Mouse (Mus musculus): ENCODE results near the gene Nup85. TPM values are rescaled to one million over a fixed set of nuclear protein-coding genes. Genes with fewer than 3 reads are reported as not detected.

The Nup85 gene
- polyA plus RNA-seq, 1 experiment from 2014 or later = 130 TPM

GRCm38 (mm10) chr11:115629734-115630531, 65.7 kb downstream of the Nup85 start:
- H3K9ac ChIP-seq (replicated peaks) = no peak overlapping the region
- H3K4me1 ChIP-seq (replicated peaks) = peaks cover 12% of the 10 kb centered on the region
- no peak overlapping the region for H3K27ac ChIP-seq
- no peak overlapping the region for H3K4me3 ChIP-seq (replicated peaks)
- no peaks in the 10 kb centered on the region for H3K36me3 ChIP-seq
- H3K9me3 ChIP-seq = no peaks in the 10 kb centered on the region
- no peak for ATAC-seq
- WGBS = 90% methylated on average over 13 of the region's 13 CpGs
- H3K4me2 ChIP-seq (replicated peaks) = no peak overlapping the region
- no peaks in the 10 kb centered on the region for H3K27me3 ChIP-seq

- Histone ChIP-seq H3K27me3 (no peaks in the 10 kb centered on the region), H3K27ac (no peak overlapping the region), H3K4me2 (replicated peaks) (no peak overlapping the region), H3K36me3 (no peaks in the 10 kb centered on the region), H3K4me1 (replicated peaks) (peaks cover 12% of the 10 kb centered on the region), H3K9me3 (no peaks in the 10 kb centered on the region), H3K4me3 (replicated peaks) (no peak overlapping the region), H3K9ac (replicated peaks) (no peak overlapping the region)
- no peak for ATAC-seq
- 53% methylated on average over 16 of the region's 16 CpGs for WGBS
Observed at GRCm38 (mm10) chr11:115630532-115631504, 66.6 kb downstream of the Nup85 start.

GRCm38 (mm10) chr11:115631505-115631890, 67.3 kb downstream of the Nup85 start:
- ATAC-seq = no peak
- Histone ChIP-seq H3K4me2 (replicated peaks) (no peak overlapping the region), H3K27ac (no peak overlapping the region), H3K4me3 (replicated peaks) (no peak overlapping the region), H3K4me1 (replicated peaks) (peaks cover 12% of the 10 kb centered on the region), H3K9ac (replicated peaks) (no peak overlapping the region), H3K9me3 (no peaks in the 10 kb centered on the region), H3K27me3 (no peaks in the 10 kb centered on the region), H3K36me3 (no peaks in the 10 kb centered on the region)
- WGBS = 29% methylated on average over 3 of the region's 3 CpGs

GRCm38 (mm10) chr11:115632247-115632646, 68.0 kb downstream of the Nup85 start:
- no peaks in the 10 kb centered on the region for H3K9me3 ChIP-seq
- WGBS = 80% methylated on average over 7 of the region's 7 CpGs
- no peaks in the 10 kb centered on the region for H3K27me3 ChIP-seq
- no peaks in the 10 kb centered on the region for H3K36me3 ChIP-seq
- no peak overlapping the region for H3K9ac ChIP-seq (replicated peaks)
- H3K4me1 ChIP-seq (replicated peaks) = peaks cover 6% of the 10 kb centered on the region
- H3K4me3 ChIP-seq (replicated peaks) = no peak overlapping the region
- no peak for ATAC-seq
- H3K4me2 ChIP-seq (replicated peaks) = no peak overlapping the region
- no peak overlapping the region for H3K27ac ChIP-seq

GRCm38 (mm10) chr11:115632862-115633261, 68.6 kb downstream of the Nup85 start:
- 0 out of 2 replicates have a peak, but pooled peaks cover 2% of the 10 kb centered on the region for H3K4me1 ChIP-seq (replicated peaks)
- no peak for ATAC-seq
- H3K4me3 ChIP-seq (replicated peaks) = no peak overlapping the region
- WGBS = 91% methylated on average over 10 of the region's 10 CpGs
- no peak overlapping the region for H3K27ac ChIP-seq
- H3K36me3 ChIP-seq = no peaks in the 10 kb centered on the region
- H3K9me3 ChIP-seq = no peaks in the 10 kb centered on the region
- H3K9ac ChIP-seq (replicated peaks) = no peak overlapping the region
- no peak overlapping the region for H3K4me2 ChIP-seq (replicated peaks)
- H3K27me3 ChIP-seq = no peaks in the 10 kb centered on the region

Other genes starting within 250 kb of the Nup85 start
- 0.05 TPM in 1 of 2 replicates, not detected in the other for gene Ush1g, start 242.4 kb upstream of the Nup85 start, polyA plus RNA-seq (2015; fragmentation: Nextera tagmentation; extraction: Ambion mirVana)
- 0.30 and 0.35 TPM in 2 replicates for gene Otop3, start 229.7 kb upstream of the Nup85 start, polyA plus RNA-seq (2015; fragmentation: Nextera tagmentation; extraction: Ambion mirVana)
- gene Hid1, start 196.7 kb upstream of the Nup85 start, polyA plus RNA-seq (2015; fragmentation: Nextera tagmentation; extraction: Ambion mirVana) = 47.4 and 48.0 TPM in 2 replicates
- 23.0 and 27.1 TPM in 2 replicates for gene Cdr2l, start 182.5 kb upstream of the Nup85 start, polyA plus RNA-seq (2015; fragmentation: Nextera tagmentation; extraction: Ambion mirVana)
- gene Mrpl58, start 160.7 kb upstream of the Nup85 start, polyA plus RNA-seq (2015; fragmentation: Nextera tagmentation; extraction: Ambion mirVana) = 226 and 244 TPM in 2 replicates
- gene Atp5h, start 144.5 kb upstream of the Nup85 start, polyA plus RNA-seq (2015; fragmentation: Nextera tagmentation; extraction: Ambion mirVana) = 948 and 970 TPM in 2 replicates
- 14.6 and 25.3 TPM in 2 replicates for gene Kctd2, start 144.3 kb upstream of the Nup85 start, polyA plus RNA-seq (2015; fragmentation: Nextera tagmentation; extraction: Ambion mirVana)
- gene Trim80, start 123.9 kb upstream of the Nup85 start, polyA plus RNA-seq (2015; fragmentation: Nextera tagmentation; extraction: Ambion mirVana) = not detected in 2 replicates
- 0.09 and 0.13 TPM in 2 replicates for gene Slc16a5, start 102.0 kb upstream of the Nup85 start, polyA plus RNA-seq (2015; fragmentation: Nextera tagmentation; extraction: Ambion mirVana)
- gene Armc7, start 88.8 kb upstream of the Nup85 start, polyA plus RNA-seq (2015; fragmentation: Nextera tagmentation; extraction: Ambion mirVana) = 17.4 and 17.8 TPM in 2 replicates
- gene Nt5c, start 72.6 kb upstream of the Nup85 start, polyA plus RNA-seq (2015; fragmentation: Nextera tagmentation; extraction: Ambion mirVana) = 90.2 and 96.5 TPM in 2 replicates
- 1,462 and 1,532 TPM in 2 replicates for gene Jpt1, start 50.0 kb upstream of the Nup85 start, polyA plus RNA-seq (2015; fragmentation: Nextera tagmentation; extraction: Ambion mirVana)
- 1,358 and 1,460 TPM in 2 replicates for gene Sumo2, start 28.2 kb upstream of the Nup85 start, polyA plus RNA-seq (2015; fragmentation: Nextera tagmentation; extraction: Ambion mirVana)
- gene Mrps7, start 39.5 kb downstream of the Nup85 start, polyA plus RNA-seq (2015; fragmentation: Nextera tagmentation; extraction: Ambion mirVana) = 77.6 and 78.8 TPM in 2 replicates
- 31.8 and 38.1 TPM in 2 replicates for gene Gga3, start 39.6 kb downstream of the Nup85 start, polyA plus RNA-seq (2015; fragmentation: Nextera tagmentation; extraction: Ambion mirVana)
- gene Mif4gd, start 48.5 kb downstream of the Nup85 start, polyA plus RNA-seq (2015; fragmentation: Nextera tagmentation; extraction: Ambion mirVana) = 8.8 and 10.5 TPM in 2 replicates
- 32.6 and 35.4 TPM in 2 replicates for gene Slc25a19, start 63.9 kb downstream of the Nup85 start, polyA plus RNA-seq (2015; fragmentation: Nextera tagmentation; extraction: Ambion mirVana)
- 165 and 176 TPM in 2 replicates for gene Grb2, start 144.2 kb downstream of the Nup85 start, polyA plus RNA-seq (2015; fragmentation: Nextera tagmentation; extraction: Ambion mirVana)
- 29.9 and 31.0 TPM in 2 replicates for gene Tmem94, start 201.0 kb downstream of the Nup85 start, polyA plus RNA-seq (2015; fragmentation: Nextera tagmentation; extraction: Ambion mirVana)
- 10.3 and 12.3 TPM in 2 replicates for gene Caskin2, start 249.2 kb downstream of the Nup85 start, polyA plus RNA-seq (2015; fragmentation: Nextera tagmentation; extraction: Ambion mirVana)